Mouse (Mus musculus): ENCODE data around the gene Agk. TPM values are rescaled to one million over a fixed set of nuclear protein-coding genes. Genes with fewer than 3 reads are reported as not detected.
A peak's percentile ranks its signal among the peaks of the same experiment; 100 is the strongest.

Agk gene
- polyA plus RNA-seq (2015; fragmentation: Nextera tagmentation; extraction: Ambion mirVana) = 50.8 and 59.4 TPM in 2 replicates

DNA sequence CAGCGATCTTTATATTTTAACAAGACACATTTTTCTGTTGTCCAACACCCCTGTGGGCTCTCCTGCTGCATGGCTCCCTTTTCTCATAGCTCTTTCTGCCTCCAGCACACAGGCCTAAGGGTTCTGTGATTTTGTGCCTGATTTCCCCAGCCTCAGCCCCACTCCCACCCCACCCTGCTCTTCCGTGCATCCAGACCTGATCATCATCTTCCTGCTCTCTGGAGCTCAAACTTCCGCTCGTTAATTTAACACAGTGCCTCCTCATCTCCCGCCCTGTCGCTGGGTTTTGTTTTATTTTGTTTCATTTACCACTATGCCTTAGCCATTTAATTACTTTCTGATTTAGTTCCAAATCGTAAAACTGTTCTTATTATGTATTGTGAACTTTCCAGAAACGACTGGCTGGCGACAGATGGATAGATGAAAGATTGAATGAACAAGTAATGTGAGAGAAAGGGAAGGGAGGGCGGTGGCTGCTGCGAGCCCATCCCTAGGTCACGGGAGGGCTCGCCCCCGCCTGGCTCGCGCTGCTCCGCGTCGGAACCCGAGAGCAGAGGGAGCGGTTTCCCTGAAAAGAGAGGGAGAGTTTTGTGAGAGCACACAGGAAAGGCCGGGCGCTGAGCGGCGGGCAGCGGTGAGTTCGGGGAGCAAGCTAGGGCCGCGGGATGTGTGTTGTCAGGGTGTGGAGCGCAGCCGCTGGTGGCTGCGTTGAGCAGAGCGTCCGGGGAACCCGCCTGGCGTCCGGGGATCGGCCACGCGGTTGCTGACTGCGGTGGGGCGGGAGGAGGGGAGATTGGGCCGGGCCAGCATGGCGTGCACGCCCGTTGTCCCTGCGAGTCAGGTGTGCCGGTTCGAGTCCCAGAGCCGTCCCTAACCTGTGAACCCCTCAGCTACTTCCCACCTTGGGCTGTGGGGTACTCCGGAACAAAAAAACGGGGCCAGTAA, at the start of gene Agk:
TSS of gene Agk (plus strand) at position 276 of the 945 bp plus-strand sequence.
- peak within 1 kb of the TSS; percentile 45 for H3K4me2 ChIP-seq (replicated peaks)
- peak within 1 kb of the TSS; percentile 89 for H3K4me3 ChIP-seq
- peak; percentile 97 for ATAC-seq (replicated peaks)
- peaks cover 4% of the 10 kb centered on the region; the same call in 1 of the 2 replicates for H3K36me3 ChIP-seq
- peak within 1 kb of the TSS; percentile 93 for H3K27ac ChIP-seq (replicated peaks)
- peak within 1 kb of the TSS; percentile 91 for H3K9ac ChIP-seq (replicated peaks)
- peaks cover 20% of the 10 kb centered on the region for H3K4me1 ChIP-seq
- no peaks in the 10 kb centered on the region for H3K9me3 ChIP-seq
- H3K27me3 ChIP-seq = no peaks in the 10 kb centered on the region
- 2% methylated on average over 52 of the region's 52 CpGs for WGBS

DNA sequence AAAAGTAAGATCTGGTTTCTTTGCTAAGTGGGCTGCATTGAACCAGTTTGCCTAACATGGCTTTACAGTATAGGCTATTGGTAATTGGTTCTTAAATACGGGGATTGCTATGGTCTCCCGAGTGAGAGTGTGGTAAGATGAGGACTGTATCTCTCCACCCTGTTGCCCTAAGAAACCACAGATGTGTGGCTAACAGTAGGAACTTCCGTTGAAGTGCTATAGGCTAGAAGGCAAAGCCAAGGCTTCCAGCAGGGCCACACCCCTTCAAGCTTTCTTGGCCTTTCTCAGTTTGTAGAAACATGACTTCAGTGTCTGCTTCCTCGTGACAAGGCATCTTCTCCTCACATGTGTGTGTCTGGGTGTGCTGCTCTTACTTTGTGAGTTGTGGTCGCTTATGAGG, 24.3 kb upstream of the Agk start:
- H3K9ac ChIP-seq (replicated peaks) = no peak overlapping the region
- no peak overlapping the region for H3K27ac ChIP-seq (replicated peaks)
- ATAC-seq (replicated peaks) = no peak
- no peak overlapping the region for H3K4me3 ChIP-seq
- no peak overlapping the region for H3K4me2 ChIP-seq (replicated peaks)
- 83% methylated on average over 5 of the region's 5 CpGs for WGBS
- no peaks in the 10 kb centered on the region for H3K9me3 ChIP-seq
- H3K4me1 ChIP-seq = no peaks in the 10 kb centered on the region
- no peaks in the 10 kb centered on the region for H3K36me3 ChIP-seq
- no peaks in the 10 kb centered on the region for H3K27me3 ChIP-seq

DNA sequence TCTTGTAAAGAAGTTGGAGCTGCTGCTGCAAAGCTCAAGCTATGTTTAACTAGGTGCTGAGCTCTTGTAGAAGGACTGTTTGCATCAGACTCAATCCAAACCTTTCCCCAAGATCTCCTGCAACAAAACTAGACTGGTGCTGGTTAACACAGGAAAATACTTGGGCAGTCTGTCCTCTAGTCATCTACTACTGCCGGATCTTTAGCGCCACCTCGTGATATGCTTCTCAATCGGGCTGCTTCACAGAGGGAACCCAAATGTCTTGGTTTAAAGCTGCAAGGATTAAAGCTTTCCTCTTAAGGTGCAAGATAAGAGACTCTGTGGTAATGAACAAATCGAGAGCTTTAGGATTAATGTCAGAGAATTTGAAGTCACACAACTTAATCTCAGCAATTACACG, 21.6 kb upstream of the Agk start:
- peak; percentile 75; the same call in 1 of the 2 replicates for ATAC-seq (replicated peaks)
- 15% methylated on average over 6 of the region's 6 CpGs for WGBS

DNA sequence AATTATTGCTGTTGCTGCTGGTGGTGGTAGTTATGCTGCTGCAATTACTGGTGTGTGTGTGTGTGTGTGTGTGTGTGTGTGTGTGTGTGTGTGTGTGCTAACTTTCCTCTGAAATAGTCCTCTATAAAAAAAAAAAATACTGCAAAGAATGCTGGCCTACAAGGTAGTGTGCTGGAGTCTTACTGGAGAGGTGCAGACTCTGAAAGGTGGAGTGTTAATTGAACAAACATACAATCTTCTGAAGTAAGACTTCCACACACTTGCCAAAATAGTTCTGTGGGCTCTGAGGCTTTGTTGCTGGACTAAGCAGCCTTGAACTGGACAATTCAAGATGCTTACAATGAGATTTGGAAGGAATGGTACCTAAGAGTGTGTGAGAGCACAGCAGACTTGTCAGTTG, 20.0 kb upstream of the Agk start:
- ATAC-seq (replicated peaks) = no peak
- no peak overlapping the region for H3K27ac ChIP-seq (replicated peaks)
- H3K9ac ChIP-seq (replicated peaks) = no peak overlapping the region
- H3K4me1 ChIP-seq = no peaks in the 10 kb centered on the region
- H3K9me3 ChIP-seq = no peaks in the 10 kb centered on the region
- H3K27me3 ChIP-seq = no peaks in the 10 kb centered on the region
- no peak overlapping the region for H3K4me2 ChIP-seq (replicated peaks)
- H3K36me3 ChIP-seq = no peaks in the 10 kb centered on the region
- H3K4me3 ChIP-seq = no peak overlapping the region

More for the DNA sequence above, 21.6 kb upstream of the Agk start:
- no peaks in the 10 kb centered on the region for H3K27me3 ChIP-seq
- no peaks in the 10 kb centered on the region for H3K4me1 ChIP-seq
- H3K9me3 ChIP-seq = no peaks in the 10 kb centered on the region
- H3K4me3 ChIP-seq = no peak overlapping the region
- no peak overlapping the region for H3K27ac ChIP-seq (replicated peaks)
- no peak overlapping the region for H3K9ac ChIP-seq (replicated peaks)
- no peak overlapping the region for H3K4me2 ChIP-seq (replicated peaks)
- H3K36me3 ChIP-seq = no peaks in the 10 kb centered on the region

DNA sequence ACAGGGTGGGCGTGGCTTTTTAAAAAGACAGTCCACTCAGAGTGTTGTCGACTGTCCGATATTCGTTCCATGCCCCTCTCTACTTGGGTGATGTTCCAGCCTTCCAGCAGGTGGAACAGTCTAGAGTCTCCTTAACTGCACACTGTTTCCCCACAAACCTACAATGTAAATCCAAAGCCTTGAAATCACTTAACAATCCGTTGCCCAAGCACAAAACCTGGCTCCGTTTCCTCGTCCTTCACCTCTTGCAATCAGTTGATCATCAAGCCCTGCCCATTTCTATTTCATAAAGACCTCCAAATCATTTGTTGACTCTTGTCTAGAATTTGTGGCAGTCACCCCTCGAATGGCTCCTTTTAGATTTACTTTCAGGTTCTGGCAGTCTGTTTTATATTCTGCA, 1.4 kb downstream of the Agk start:
- H3K4me2 ChIP-seq (replicated peaks) = peak overlapping the region; percentile 45
- no peak for ATAC-seq (replicated peaks)
- no peaks in the 10 kb centered on the region for H3K27me3 ChIP-seq
- WGBS = 84% methylated on average over 8 of the region's 8 CpGs
- H3K4me1 ChIP-seq = peaks cover 20% of the 10 kb centered on the region
- H3K9me3 ChIP-seq = no peaks in the 10 kb centered on the region
- H3K27ac ChIP-seq (replicated peaks) = no peak overlapping the region
- H3K4me3 ChIP-seq = peak overlapping the region; percentile 89
- no peak overlapping the region for H3K9ac ChIP-seq (replicated peaks)
- H3K36me3 ChIP-seq = peaks cover 12% of the 10 kb centered on the region; the same call in 1 of the 2 replicates

DNA sequence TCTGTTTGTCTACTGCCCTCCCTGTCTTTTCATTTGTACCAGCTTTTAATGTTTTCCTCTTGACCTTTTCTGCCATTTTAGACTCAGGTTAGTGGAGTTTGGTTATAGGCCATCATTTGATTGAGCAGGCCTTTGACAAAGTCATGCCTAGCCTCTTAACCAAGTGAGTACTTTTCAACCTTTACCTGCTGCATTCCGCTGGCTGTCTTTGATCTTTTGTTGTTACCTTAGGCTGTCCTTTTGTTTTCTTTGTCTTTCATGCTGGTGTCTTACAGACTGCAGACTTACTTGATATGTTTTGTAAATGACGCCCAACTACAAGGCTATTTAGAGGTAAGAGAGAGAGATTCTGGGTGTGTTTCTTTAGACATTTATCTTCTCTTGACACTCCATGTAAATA, 8.5 kb downstream of the Agk start:
- no peak overlapping the region for H3K4me3 ChIP-seq
- no peak overlapping the region for H3K9ac ChIP-seq (replicated peaks)
- peaks cover 16% of the 10 kb centered on the region; the same call in 1 of the 2 replicates for H3K36me3 ChIP-seq
- ATAC-seq (replicated peaks) = no peak
- H3K4me2 ChIP-seq (replicated peaks) = no peak overlapping the region
- H3K27me3 ChIP-seq = no peaks in the 10 kb centered on the region
- 78% methylated on average over 2 of the region's 2 CpGs for WGBS
- no peaks in the 10 kb centered on the region for H3K9me3 ChIP-seq
- H3K4me1 ChIP-seq = peaks cover 8% of the 10 kb centered on the region; the same call in 1 of the 2 replicates
- H3K27ac ChIP-seq (replicated peaks) = no peak overlapping the region

DNA sequence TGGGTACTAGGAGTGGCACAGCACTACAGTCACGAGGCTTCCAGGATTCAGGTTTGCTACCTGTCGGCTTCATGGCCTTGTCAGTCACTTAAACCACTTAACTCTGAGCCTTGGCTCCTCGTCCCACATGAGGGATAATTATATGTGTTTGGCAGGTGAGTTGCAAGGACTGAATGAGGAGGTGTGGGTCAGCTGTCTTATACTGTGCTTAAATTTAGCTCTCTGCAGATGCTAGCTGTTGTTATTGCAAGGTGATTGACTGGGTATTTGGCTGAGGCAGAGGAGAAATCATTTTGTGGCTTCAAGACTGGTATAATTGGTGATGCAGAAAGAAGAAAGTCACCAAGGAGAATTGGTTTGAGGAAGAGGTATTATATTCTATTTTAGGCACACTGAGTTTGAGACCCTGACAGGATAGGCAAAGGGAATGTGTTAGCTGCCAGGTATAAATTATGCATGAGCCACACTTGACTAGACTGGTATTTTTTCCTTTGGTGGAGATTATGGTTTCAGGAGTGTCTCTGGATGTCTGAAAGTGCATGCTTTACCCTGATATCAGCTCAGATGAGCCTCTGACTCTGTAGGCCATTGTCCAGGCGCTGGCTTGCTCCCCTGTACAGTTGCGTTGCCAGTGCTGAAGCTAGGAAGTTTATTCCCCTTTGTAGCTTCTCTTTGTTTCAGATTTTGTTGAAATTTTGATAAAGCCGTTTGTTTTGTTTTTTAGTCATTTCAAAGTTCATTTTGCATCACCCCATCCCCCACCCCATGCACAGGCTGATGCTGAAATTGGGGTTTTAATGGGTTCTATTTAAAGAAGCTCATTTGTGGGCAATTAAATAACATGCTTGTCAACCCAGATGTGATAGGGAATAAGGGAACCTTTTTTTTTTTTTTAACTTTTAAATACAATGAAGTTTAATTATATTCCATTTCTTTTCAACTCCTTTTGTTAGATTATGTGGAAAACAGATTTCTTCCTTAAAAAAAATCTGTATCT, 12.1 kb downstream of the Agk start:
- no peak overlapping the region for H3K4me2 ChIP-seq (replicated peaks)
- H3K27me3 ChIP-seq = no peaks in the 10 kb centered on the region
- peaks cover 8% of the 10 kb centered on the region; the same call in 1 of the 2 replicates for H3K4me1 ChIP-seq
- H3K36me3 ChIP-seq = 0 out of 2 replicates have a peak, but pooled peaks cover 4% of the 10 kb centered on the region
- peak overlapping the region; percentile 59 for H3K27ac ChIP-seq (replicated peaks)
- WGBS = 84% methylated on average over 6 of the region's 6 CpGs
- no peak overlapping the region for H3K4me3 ChIP-seq
- H3K9me3 ChIP-seq = no peaks in the 10 kb centered on the region
- 0 out of 2 replicates have a peak, but pooled peaks have one; percentile 32 for ATAC-seq (replicated peaks)
- H3K9ac ChIP-seq (replicated peaks) = 0 out of 2 replicates have a peak overlapping the region, but pooled peaks have one; percentile 7

DNA sequence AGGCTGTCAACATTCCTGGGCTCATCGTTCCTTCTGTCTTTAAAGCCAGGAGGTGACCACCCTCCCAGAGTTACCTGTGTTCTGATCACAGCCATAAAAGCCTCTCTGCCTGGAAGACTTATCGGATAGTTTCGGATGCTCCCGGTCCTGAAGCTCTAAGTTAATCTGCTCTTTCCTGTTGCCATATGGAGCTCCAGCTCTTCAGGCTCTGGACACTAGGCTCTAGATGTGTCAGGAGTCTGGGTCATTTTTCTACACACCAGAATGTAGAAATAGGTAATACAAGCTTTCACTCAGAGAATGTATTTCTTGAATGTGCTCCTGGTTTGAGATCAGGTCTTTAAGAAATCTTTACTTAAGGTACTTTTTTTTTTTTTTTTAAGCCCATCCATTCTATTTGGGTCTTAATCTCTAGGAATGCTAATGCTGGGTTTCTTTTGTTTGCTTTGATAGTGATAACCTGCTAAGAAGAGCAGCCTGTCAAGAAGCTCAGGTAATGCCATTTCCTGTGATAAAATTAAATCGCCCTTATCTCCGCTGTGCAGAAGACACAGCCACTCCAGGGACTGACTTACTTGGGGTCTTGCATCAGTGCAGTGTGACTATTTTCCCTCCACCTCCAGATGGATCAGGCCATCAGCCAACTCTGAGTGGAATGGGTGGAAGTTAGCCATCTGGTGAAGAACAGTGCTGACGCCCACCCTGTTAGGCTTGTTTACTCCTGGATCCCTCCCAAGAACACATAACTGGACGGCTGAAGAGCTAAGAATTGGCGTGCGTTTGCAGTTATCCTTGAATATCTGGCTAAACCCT, 22.2 kb downstream of the Agk start:
- no peak overlapping the region for H3K4me2 ChIP-seq (replicated peaks)
- H3K9ac ChIP-seq (replicated peaks) = no peak overlapping the region
- no peaks in the 10 kb centered on the region for H3K9me3 ChIP-seq
- H3K4me1 ChIP-seq = peaks cover 11% of the 10 kb centered on the region
- 64% methylated on average over 10 of the region's 10 CpGs for WGBS
- ATAC-seq (replicated peaks) = peak; percentile 95
- H3K27me3 ChIP-seq = no peaks in the 10 kb centered on the region
- peaks cover 7% of the 10 kb centered on the region for H3K36me3 ChIP-seq
- peak overlapping the region; percentile 48 for H3K27ac ChIP-seq (replicated peaks)
- H3K4me3 ChIP-seq = no peak overlapping the region

DNA sequence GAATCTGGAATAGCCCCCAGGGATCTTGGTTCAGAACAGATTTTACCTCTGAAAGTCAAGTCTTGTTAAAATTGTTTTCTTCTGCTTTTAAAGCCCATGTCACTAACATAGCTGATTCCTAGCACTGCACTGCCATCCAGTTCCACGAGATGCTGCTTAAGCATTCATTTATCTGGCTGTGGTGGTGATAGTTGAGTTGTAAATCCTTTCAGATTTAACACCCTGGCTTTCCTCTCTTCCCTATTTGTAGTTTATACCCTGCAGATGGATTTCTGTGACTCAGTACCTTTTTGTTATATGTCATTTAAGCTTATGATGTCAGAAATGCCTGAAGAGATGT, 22.8 kb downstream of the Agk start:
- peaks cover 9% of the 10 kb centered on the region; the same call in 1 of the 2 replicates for H3K36me3 ChIP-seq
- no peaks in the 10 kb centered on the region for H3K27me3 ChIP-seq
- no peak for ATAC-seq (replicated peaks)
- peaks cover 11% of the 10 kb centered on the region for H3K4me1 ChIP-seq
- H3K9me3 ChIP-seq = no peaks in the 10 kb centered on the region
- no peak overlapping the region for H3K4me2 ChIP-seq (replicated peaks)
- no peak overlapping the region for H3K9ac ChIP-seq (replicated peaks)
- no peak overlapping the region for H3K4me3 ChIP-seq
- WGBS = 56% methylated on average over 1 of the region's 1 CpGs
- peak overlapping the region; percentile 48 for H3K27ac ChIP-seq (replicated peaks)

DNA sequence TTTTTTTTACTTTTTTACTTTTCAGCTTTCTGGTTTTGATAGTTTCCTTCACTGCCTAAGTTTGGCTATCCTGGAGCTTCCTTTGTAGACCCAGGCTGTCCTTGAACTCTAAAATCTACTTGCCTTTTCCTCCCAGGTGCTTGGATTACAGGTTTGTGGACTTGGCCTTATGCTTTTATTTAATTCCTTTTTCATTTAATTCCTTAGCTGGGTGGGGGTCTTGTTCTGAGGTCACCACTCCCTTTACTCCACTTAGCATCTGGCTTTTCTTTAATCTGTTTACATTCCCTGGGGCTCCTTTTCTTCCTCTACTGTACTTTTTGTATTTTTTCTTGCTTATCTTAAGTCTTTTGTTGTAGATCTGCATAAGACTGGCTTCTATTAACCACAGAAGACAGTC, 25.1 kb downstream of the Agk start:
- peaks cover 11% of the 10 kb centered on the region for H3K4me1 ChIP-seq
- no peak overlapping the region for H3K4me3 ChIP-seq
- H3K9ac ChIP-seq (replicated peaks) = no peak overlapping the region
- H3K9me3 ChIP-seq = no peaks in the 10 kb centered on the region
- no peak for ATAC-seq (replicated peaks)
- no peak overlapping the region for H3K27ac ChIP-seq (replicated peaks)
- no peak overlapping the region for H3K4me2 ChIP-seq (replicated peaks)
- H3K27me3 ChIP-seq = no peaks in the 10 kb centered on the region
- H3K36me3 ChIP-seq = peaks cover 17% of the 10 kb centered on the region; the same call in 1 of the 2 replicates

DNA sequence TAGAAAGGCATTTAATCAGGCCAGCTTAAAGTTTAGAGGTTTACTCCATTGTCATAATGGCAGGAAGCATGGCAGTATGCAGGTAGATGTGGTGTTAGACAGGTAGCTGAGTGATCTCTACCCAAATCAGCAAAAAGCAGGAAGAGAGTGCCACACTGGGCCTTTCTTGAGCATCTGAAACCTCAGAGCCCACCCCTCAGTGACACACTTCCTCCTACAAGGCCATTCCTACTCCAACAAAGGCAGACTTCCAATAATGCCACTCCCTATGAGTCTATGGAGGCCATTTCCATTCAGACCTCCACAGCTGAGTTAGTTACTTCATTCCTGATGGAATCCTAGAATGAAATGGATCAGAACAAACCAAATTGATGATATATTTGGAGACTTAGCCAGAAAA, 25.9 kb downstream of the Agk start:
- Histone ChIP-seq H3K27ac (replicated peaks) (no peak overlapping the region), H3K36me3 (peaks cover 17% of the 10 kb centered on the region; the same call in 1 of the 2 replicates), H3K27me3 (no peaks in the 10 kb centered on the region), H3K9ac (replicated peaks) (no peak overlapping the region), H3K4me3 (no peak overlapping the region), H3K4me1 (peaks cover 11% of the 10 kb centered on the region), H3K9me3 (no peaks in the 10 kb centered on the region), H3K4me2 (replicated peaks) (no peak overlapping the region)
- no peak for ATAC-seq (replicated peaks)
